Mouse (Mus musculus) limb, embryonic 13.5 days (tissue): ENCODE data around the gene Inpp5a. TPM values are rescaled to one million over a fixed set of nuclear protein-coding genes. Genes with fewer than 3 reads are reported as not detected.
A peak's percentile ranks its signal among the peaks of the same experiment; 100 is the strongest.

Source experiments
- ATAC-seq: fragments of 200-750 bp; cut with Nextera tagmentation; 2 replicates; pipeline ENCODE4 v1.8.0; 2017; ENCODE audit warnings: low read depth, moderate number of reproducible peaks, moderate TSS enrichment; ENCODE audit not compliant: low FRiP score
- H3K27ac ChIP-seq: fragments of 300-500 bp; sonication (generic); 2 replicates; pipeline ENCODE4 v1.5.1; 2015; ENCODE audit warnings: inconsistent platforms, mild to moderate bottlenecking, moderate library complexity
- H3K27me3 ChIP-seq: fragments of 300-500 bp; sonication (generic); 2 replicates; pipeline ENCODE4 v1.6.1; 2015; ENCODE audit warnings: mild to moderate bottlenecking, inconsistent platforms
- H3K36me3 ChIP-seq: fragments of 300-500 bp; sonication (generic); 2 replicates; pipeline ENCODE4 v1.6.1; 2015; ENCODE audit warnings: inconsistent platforms, mild to moderate bottlenecking, moderate library complexity
- H3K4me1 ChIP-seq: fragments of 300-500 bp; sonication (generic); 2 replicates; pipeline ENCODE4 v1.6.1; 2015; ENCODE audit warnings: inconsistent platforms
- H3K4me2 ChIP-seq: fragments of 300-500 bp; sonication (generic); replicated peaks from 2 replicates; pipeline ENCODE4 v1.6.1; 2015; ENCODE audit warnings: inconsistent platforms, mild to moderate bottlenecking, moderate library complexity
- H3K4me3 ChIP-seq: fragments of 300-500 bp; sonication (generic); 2 replicates; pipeline ENCODE4 v1.5.1; 2015; ENCODE audit warnings: moderate library complexity, mild to moderate bottlenecking, inconsistent platforms
- H3K9ac ChIP-seq: fragments of 300-500 bp; sonication (generic); 2 replicates; pipeline ENCODE4 v1.6.1; 2015; ENCODE audit warnings: mild to moderate bottlenecking, inconsistent platforms
- H3K9me3 ChIP-seq: fragments of 300-500 bp; sonication (generic); 2 replicates; pipeline ENCODE4 v1.6.1; 2016; ENCODE audit warnings: inconsistent platforms
- WGBS: fragments of 180-500 bp; shearing (Covaris S2); methylation state at CpG from one replicate; pipeline ENCODE4 v1.1.7; 2015; 5-methylcytosine and 5-hydroxymethylcytosine counted together
- polyA plus RNA-seq: library from polyadenylated mRNA; unstranded; fragments of >200 nt; fragmentation: Nextera tagmentation; extraction: Ambion mirVana; gene quantifications from 2 replicates; pipeline ENCODE4 v1.2.1, GENCODE M21; 2015

The Inpp5a gene
- polyA plus RNA-seq, 1 experiment from 2014 or later = 25.2 TPM

GRCm38 (mm10) chr7:139475896-139476295 is 87.0 kb downstream of the Inpp5a start:
- no peak overlapping the region; the same call in 1 of the 2 replicates for H3K9ac ChIP-seq
- WGBS = 56% methylated on average over 4 of the region's 4 CpGs
- no peaks in the 10 kb centered on the region for H3K27me3 ChIP-seq
- peaks cover 9% of the 10 kb centered on the region for H3K4me1 ChIP-seq
- no peak overlapping the region for H3K4me2 ChIP-seq
- no peaks in the 10 kb centered on the region for H3K9me3 ChIP-seq
- peaks cover 9% of the 10 kb centered on the region for H3K36me3 ChIP-seq
- no peak for ATAC-seq
- no peak overlapping the region for H3K4me3 ChIP-seq
- H3K27ac ChIP-seq = no peak overlapping the region

GRCm38 (mm10) chr7:139476700-139477099 is 87.8 kb downstream of the Inpp5a start:
- WGBS = 58% methylated on average over 2 of the region's 2 CpGs
- Histone ChIP-seq H3K4me1 (peaks cover 9% of the 10 kb centered on the region), H3K4me3 (no peak overlapping the region), H3K9ac (no peak overlapping the region), H3K4me2 (no peak overlapping the region), H3K27me3 (no peaks in the 10 kb centered on the region), H3K27ac (no peak overlapping the region), H3K36me3 (peaks cover 15% of the 10 kb centered on the region), H3K9me3 (no peaks in the 10 kb centered on the region)
- no peak for ATAC-seq

GRCm38 (mm10) chr7:139477748-139478147 is 88.8 kb downstream of the Inpp5a start:
- H3K4me3 ChIP-seq = no peak overlapping the region
- peaks cover 19% of the 10 kb centered on the region for H3K36me3 ChIP-seq
- ATAC-seq = no peak
- peaks cover 4% of the 10 kb centered on the region for H3K4me1 ChIP-seq
- H3K9me3 ChIP-seq = no peaks in the 10 kb centered on the region
- H3K27ac ChIP-seq = no peak overlapping the region
- whole genome bisulfite sequencing = 82% methylated on average over 3 of the region's 3 CpGs
- H3K9ac ChIP-seq = no peak overlapping the region
- no peak overlapping the region for H3K4me2 ChIP-seq
- H3K27me3 ChIP-seq = no peaks in the 10 kb centered on the region

GRCm38 (mm10) chr7:139479077-139479476 is 90.2 kb downstream of the Inpp5a start:
- H3K9ac ChIP-seq = no peak overlapping the region
- no peaks in the 10 kb centered on the region for H3K4me1 ChIP-seq
- H3K4me3 ChIP-seq = no peak overlapping the region
- ATAC-seq = no peak
- no peak overlapping the region for H3K4me2 ChIP-seq
- WGBS = 78% methylated on average over 1 of the region's 1 CpGs
- no peak overlapping the region for H3K27ac ChIP-seq
- H3K9me3 ChIP-seq = no peaks in the 10 kb centered on the region
- no peaks in the 10 kb centered on the region for H3K27me3 ChIP-seq
- peaks cover 19% of the 10 kb centered on the region for H3K36me3 ChIP-seq

GRCm38 (mm10) chr7:139479626-139480025 is 90.7 kb downstream of the Inpp5a start:
- no peaks in the 10 kb centered on the region for H3K27me3 ChIP-seq
- 91% methylated on average over 6 of the region's 6 CpGs for WGBS
- no peak overlapping the region for H3K9ac ChIP-seq
- no peak for ATAC-seq
- H3K4me3 ChIP-seq = no peak overlapping the region
- H3K36me3 ChIP-seq = peaks cover 19% of the 10 kb centered on the region
- H3K27ac ChIP-seq = no peak overlapping the region
- H3K4me2 ChIP-seq = no peak overlapping the region
- peaks cover 3% of the 10 kb centered on the region; the same call in 1 of the 2 replicates for H3K4me1 ChIP-seq
- H3K9me3 ChIP-seq = no peaks in the 10 kb centered on the region

- H3K9me3 ChIP-seq = no peaks in the 10 kb centered on the region
- peak; percentile 44; the same call in 1 of the 2 replicates for ATAC-seq
- no peak overlapping the region for H3K27ac ChIP-seq
- H3K9ac ChIP-seq = no peak overlapping the region
- H3K36me3 ChIP-seq = peaks cover 10% of the 10 kb centered on the region; the same call in 1 of the 2 replicates
- no peak overlapping the region for H3K4me3 ChIP-seq
- H3K4me2 ChIP-seq = no peak overlapping the region
- WGBS = 55% methylated on average over 9 of the region's 9 CpGs
- H3K4me1 ChIP-seq = peaks cover 4% of the 10 kb centered on the region; the same call in 1 of the 2 replicates
- peaks cover 13% of the 10 kb centered on the region for H3K27me3 ChIP-seq
Measured at GRCm38 (mm10) chr7:139484206-139484955, 95.5 kb downstream of the Inpp5a start.

- no peak overlapping the region for H3K4me3 ChIP-seq
- H3K27me3 ChIP-seq = peaks cover 17% of the 10 kb centered on the region
- no peak for ATAC-seq
- H3K9ac ChIP-seq = no peak overlapping the region
- no peak overlapping the region for H3K4me2 ChIP-seq
- whole genome bisulfite sequencing = 75% methylated on average over 3 of the region's 3 CpGs
- H3K4me1 ChIP-seq = 0 out of 2 replicates have a peak, but pooled peaks cover 4% of the 10 kb centered on the region
- H3K9me3 ChIP-seq = no peaks in the 10 kb centered on the region
- no peaks in the 10 kb centered on the region for H3K36me3 ChIP-seq
- H3K27ac ChIP-seq = no peak overlapping the region
Measured at GRCm38 (mm10) chr7:139489721-139490211, 100.9 kb downstream of the Inpp5a start.

- peaks cover 14% of the 10 kb centered on the region; the same call in 1 of the 2 replicates for H3K4me1 ChIP-seq
- no peak overlapping the region for H3K4me3 ChIP-seq
- no peaks in the 10 kb centered on the region for H3K9me3 ChIP-seq
- H3K36me3 ChIP-seq = no peaks in the 10 kb centered on the region
- no peak for ATAC-seq
- no peak overlapping the region for H3K9ac ChIP-seq
- H3K4me2 ChIP-seq = no peak overlapping the region
- peaks cover 17% of the 10 kb centered on the region for H3K27me3 ChIP-seq
- no peak overlapping the region for H3K27ac ChIP-seq
- WGBS = 94% methylated on average over 4 of the region's 4 CpGs
Measured at GRCm38 (mm10) chr7:139492351-139492750, 103.4 kb downstream of the Inpp5a start.

- Histone ChIP-seq H3K4me1 (peaks cover 14% of the 10 kb centered on the region; the same call in 1 of the 2 replicates), H3K36me3 (no peaks in the 10 kb centered on the region), H3K27ac (no peak overlapping the region), H3K4me3 (no peak overlapping the region), H3K27me3 (peaks cover 13% of the 10 kb centered on the region), H3K9me3 (no peaks in the 10 kb centered on the region), H3K4me2 (no peak overlapping the region), H3K9ac (no peak overlapping the region)
- 51% methylated on average over 2 of the region's 2 CpGs for WGBS
- no peak for ATAC-seq
Measured at GRCm38 (mm10) chr7:139492946-139493345, 104.0 kb downstream of the Inpp5a start.

- ATAC-seq = no peak
- H3K9me3 ChIP-seq = no peaks in the 10 kb centered on the region
- H3K4me3 ChIP-seq = no peak overlapping the region
- H3K27me3 ChIP-seq = no peaks in the 10 kb centered on the region
- H3K4me1 ChIP-seq = peaks cover 11% of the 10 kb centered on the region; the same call in 1 of the 2 replicates
- no peaks in the 10 kb centered on the region for H3K36me3 ChIP-seq
- no peak overlapping the region for H3K4me2 ChIP-seq
- H3K9ac ChIP-seq = no peak overlapping the region
- 65% methylated on average over 6 of the region's 6 CpGs for WGBS
- no peak overlapping the region for H3K27ac ChIP-seq
Measured at GRCm38 (mm10) chr7:139495791-139496190, 106.9 kb downstream of the Inpp5a start.

GRCm38 (mm10) chr7:139498038-139498625 is 109.2 kb downstream of the Inpp5a start:
- Histone ChIP-seq H3K27me3 (no peaks in the 10 kb centered on the region), H3K4me3 (no peak overlapping the region), H3K9ac (no peak overlapping the region), H3K9me3 (no peaks in the 10 kb centered on the region), H3K36me3 (no peaks in the 10 kb centered on the region), H3K27ac (no peak overlapping the region), H3K4me1 (peaks cover 11% of the 10 kb centered on the region; the same call in 1 of the 2 replicates), H3K4me2 (no peak overlapping the region)
- 84% methylated on average over 19 of the region's 19 CpGs for WGBS
- ATAC-seq = no peak

GRCm38 (mm10) chr7:139504064-139504463 is 115.2 kb downstream of the Inpp5a start:
- WGBS = 89% methylated on average over 7 of the region's 7 CpGs
- Histone ChIP-seq H3K27ac (no peak overlapping the region), H3K4me3 (no peak overlapping the region), H3K4me1 (no peaks in the 10 kb centered on the region), H3K4me2 (no peak overlapping the region), H3K9me3 (no peaks in the 10 kb centered on the region), H3K9ac (no peak overlapping the region), H3K36me3 (0 out of 2 replicates have a peak, but pooled peaks cover 2% of the 10 kb centered on the region), H3K27me3 (no peaks in the 10 kb centered on the region)
- no peak for ATAC-seq
